Mouse (Mus musculus) CH12.LX (cell line): ENCODE measurements around the gene Rpa2. TPM values are rescaled to one million over a fixed set of nuclear protein-coding genes. Genes with fewer than 3 reads are reported as not detected.

Source experiments
- DNase-seq: peaks from one replicate; pipeline ENCODE4 v3.0.0-alpha.2; 2013; ENCODE audit errors: extremely low read depth
- H3K27ac ChIP-seq: 2 replicates; pipeline ENCODE4 v1.5.1; 2012; ENCODE audit warnings: low read depth, mild to moderate bottlenecking, control low read depth, moderate library complexity; ENCODE audit not compliant: insufficient read depth
- H3K27me3 ChIP-seq: replicated peaks from 2 replicates; pipeline ENCODE3; 2012; ENCODE audit warnings: inconsistent platforms
- H3K36me3 ChIP-seq, 2 experiments: replicated peaks in 1 of 2; 2 replicates each; pipeline versions ENCODE3 to v1.6.1; 2012; ENCODE audit warnings: inconsistent platforms in 1 of 2, low read length in 1 of 2, mild to moderate bottlenecking in 1 of 2, mixed read lengths in 1 of 2, moderate library complexity in 1 of 2; ENCODE audit not compliant: control insufficient read depth in 1 of 2, insufficient read depth in 1 of 2
- H3K4me1 ChIP-seq, 2 experiments: 2 replicates each; pipeline ENCODE4 v1.6.1; 2012; ENCODE audit warnings: inconsistent platforms in 1 of 2, moderate library complexity in 1 of 2; ENCODE audit not compliant: insufficient read depth in 2 of 2, control insufficient read depth in 1 of 2
- H3K4me2 ChIP-seq: 2 replicates; pipeline ENCODE4 v1.6.1; 2012; ENCODE audit warnings: low read depth, mild to moderate bottlenecking, control low read depth; ENCODE audit not compliant: poor library complexity, insufficient read depth, severe bottlenecking
- H3K4me3 ChIP-seq, 3 experiments: fragments of 150-350 bp in 1 of 3; sonication (generic) in 1 of 3; replicated peaks in 1 of 3; 2 replicates each; pipeline versions ENCODE3 to v1.5.1; 2011 to 2012; ENCODE audit warnings: low read depth in 2 of 3, low read length in 2 of 3, mild to moderate bottlenecking in 2 of 3, moderate library complexity in 2 of 3, control low read depth in 1 of 3, improper control_type of control experiment in 1 of 3, inconsistent platforms in 1 of 3, mixed read lengths in 1 of 3; ENCODE audit not compliant: poor library complexity in 1 of 3
- H3K79me2 ChIP-seq: replicated peaks from 2 replicates; pipeline ENCODE4 v1.6.1; 2012; ENCODE audit warnings: mild to moderate bottlenecking, moderate library complexity; ENCODE audit not compliant: control insufficient read depth, poor library complexity, insufficient read depth, severe bottlenecking; ENCODE audit errors: extremely low read depth
- H3K9ac ChIP-seq: 2 replicates; pipeline ENCODE4 v1.6.1; 2012; ENCODE audit warnings: low read depth, mild to moderate bottlenecking, control low read depth, moderate library complexity; ENCODE audit not compliant: insufficient read depth
- H3K9me3 ChIP-seq: replicated peaks from 2 replicates; pipeline ENCODE3; 2012; ENCODE audit warnings: low read length, inconsistent platforms, mixed read lengths
- BHLHE40 ChIP-seq: IDR thresholded peaks from 2 replicates; pipeline ENCODE4 v1.6.1; 2011; ENCODE audit warnings: mild to moderate bottlenecking, low read depth, low read length, improper control_type of control experiment
- CHD1 ChIP-seq: IDR thresholded peaks from 2 replicates; pipeline ENCODE4 v1.6.1; 2012; ENCODE audit warnings: low read depth, low read length, improper control_type of control experiment, inconsistent platforms
- CHD2 ChIP-seq: IDR thresholded peaks from 2 replicates; pipeline ENCODE4 v1.6.1; 2011; ENCODE audit warnings: low read length, improper control_type of control experiment
- CTCF ChIP-seq, 2 experiments: IDR thresholded peaks in 1 of 2; conservative IDR thresholded peaks in 1 of 2; 2 replicates each; pipeline ENCODE4 v1.5.1; 2011 to 2012; ENCODE audit warnings: low read depth in 2 of 2, low read length in 2 of 2, improper control_type of control experiment in 1 of 2, inconsistent platforms in 1 of 2, mild to moderate bottlenecking in 1 of 2, moderate library complexity in 1 of 2
- E2F4 ChIP-seq: IDR thresholded peaks from 2 replicates; pipeline ENCODE4 v1.6.1; 2011; ENCODE audit warnings: low read depth, low read length, improper control_type of control experiment; ENCODE audit not compliant: insufficient replicate concordance
- ELF1 ChIP-seq: IDR thresholded peaks from 2 replicates; pipeline ENCODE4 v1.6.1; 2014; ENCODE audit warnings: low read depth, mild to moderate bottlenecking, inconsistent platforms, low read length, improper control_type of control experiment
- EP300 ChIP-seq: IDR thresholded peaks from 2 replicates; pipeline ENCODE4 v1.6.1; 2011; ENCODE audit warnings: low read length, improper control_type of control experiment
- ETS1 ChIP-seq: conservative IDR thresholded peaks from 2 replicates; pipeline ENCODE4 v1.6.1; 2012; ENCODE audit warnings: low read depth, mild to moderate bottlenecking, inconsistent platforms, low read length, improper control_type of control experiment, moderate library complexity
- GABPA ChIP-seq: IDR thresholded peaks from 2 replicates; pipeline ENCODE4 v1.6.1; 2012; ENCODE audit warnings: low read depth, low read length, improper control_type of control experiment, inconsistent platforms; ENCODE audit not compliant: insufficient replicate concordance
- HCFC1 ChIP-seq: IDR thresholded peaks from 2 replicates; pipeline ENCODE4 v1.6.1; 2012; ENCODE audit warnings: low read depth, mild to moderate bottlenecking, inconsistent platforms, low read length, improper control_type of control experiment
- IRF4 ChIP-seq: IDR thresholded peaks from 2 replicates; pipeline ENCODE4 v1.6.1; 2014; ENCODE audit warnings: low read depth, mild to moderate bottlenecking, inconsistent platforms, low read length, improper control_type of control experiment
- JUN ChIP-seq: IDR thresholded peaks from 2 replicates; pipeline ENCODE4 v1.6.1; 2011; ENCODE audit warnings: low read depth, mild to moderate bottlenecking, low read length, improper control_type of control experiment, moderate library complexity; ENCODE audit not compliant: insufficient read depth
- JUND ChIP-seq: conservative IDR thresholded peaks from 2 replicates; pipeline ENCODE4 v1.6.1; 2011; ENCODE audit warnings: low read depth, low read length, improper control_type of control experiment
- KAT2A ChIP-seq: IDR thresholded peaks from 2 replicates; pipeline ENCODE4 v1.6.1; 2012; ENCODE audit warnings: low read length, improper control_type of control experiment, inconsistent platforms; ENCODE audit not compliant: insufficient replicate concordance
- MAFK ChIP-seq: IDR thresholded peaks from 2 replicates; pipeline ENCODE4 v1.6.1; 2011; ENCODE audit warnings: low read length, improper control_type of control experiment; ENCODE audit not compliant: insufficient replicate concordance
- MAX ChIP-seq: IDR thresholded peaks from 2 replicates; pipeline ENCODE4 v1.6.1; 2011; ENCODE audit warnings: low read length, improper control_type of control experiment
- MAZ ChIP-seq: IDR thresholded peaks from 2 replicates; pipeline ENCODE4 v1.6.1; 2012; ENCODE audit warnings: low read depth, mild to moderate bottlenecking, inconsistent platforms, low read length, improper control_type of control experiment, moderate library complexity
- MEF2A ChIP-seq: IDR thresholded peaks from 2 replicates; pipeline ENCODE4 v1.6.1; 2014; ENCODE audit warnings: low read depth, mild to moderate bottlenecking, inconsistent platforms, low read length, improper control_type of control experiment, borderline replicate concordance
- MXI1 ChIP-seq: IDR thresholded peaks from 2 replicates; pipeline ENCODE4 v1.6.1; 2011; ENCODE audit warnings: mild to moderate bottlenecking, low read depth, low read length, improper control_type of control experiment
- MYC ChIP-seq: IDR thresholded peaks from 2 replicates; pipeline ENCODE4 v1.6.1; 2011; ENCODE audit warnings: low read depth, mild to moderate bottlenecking, improper control_type of control experiment, low read length
- NELFE ChIP-seq: IDR thresholded peaks from 2 replicates; pipeline ENCODE4 v1.6.1; 2011; ENCODE audit warnings: low read depth, low read length, improper control_type of control experiment
- NRF1 ChIP-seq: IDR thresholded peaks from 2 replicates; pipeline ENCODE4 v1.6.1; 2014; ENCODE audit warnings: low read depth, mild to moderate bottlenecking, inconsistent platforms, low read length, improper control_type of control experiment, moderate library complexity
- PAX5 ChIP-seq: IDR thresholded peaks from 2 replicates; pipeline ENCODE4 v1.6.1; 2012; ENCODE audit warnings: low read length, inconsistent platforms, mixed read lengths
- POLR2A ChIP-seq: IDR thresholded peaks from 2 replicates; pipeline ENCODE4 v1.6.1; 2011; ENCODE audit warnings: low read depth, mild to moderate bottlenecking, improper control_type of control experiment, low read length
- POLR2AphosphoS2 ChIP-seq: IDR thresholded peaks from 2 replicates; pipeline ENCODE4 v1.6.1; 2011; ENCODE audit warnings: low read depth, low read length, improper control_type of control experiment
- RAD21 ChIP-seq: IDR thresholded peaks from 2 replicates; pipeline ENCODE4 v1.6.1; 2011; ENCODE audit warnings: low read depth, mild to moderate bottlenecking, low read length, improper control_type of control experiment, moderate library complexity
- RCOR1 ChIP-seq: conservative IDR thresholded peaks from 2 replicates; pipeline ENCODE4 v1.6.1; 2012; ENCODE audit warnings: low read depth, mild to moderate bottlenecking, inconsistent platforms, low read length, improper control_type of control experiment
- SIN3A ChIP-seq: IDR thresholded peaks from 2 replicates; pipeline ENCODE4 v1.6.1; 2012; ENCODE audit warnings: low read length, improper control_type of control experiment, inconsistent platforms
- SMC3 ChIP-seq: IDR thresholded peaks from 2 replicates; pipeline ENCODE4 v1.6.1; 2011; ENCODE audit warnings: low read depth, low read length, improper control_type of control experiment
- TBP ChIP-seq: conservative IDR thresholded peaks from 2 replicates; pipeline ENCODE4 v1.6.1; 2011; ENCODE audit warnings: low read depth, low read length, improper control_type of control experiment
- TCF12 ChIP-seq: IDR thresholded peaks from 2 replicates; pipeline ENCODE4 v1.6.1; 2014; ENCODE audit warnings: low read depth, mild to moderate bottlenecking, inconsistent platforms, low read length, improper control_type of control experiment
- UBTF ChIP-seq: IDR thresholded peaks from 2 replicates; pipeline ENCODE4 v1.6.1; 2012; ENCODE audit warnings: low read depth, mild to moderate bottlenecking, inconsistent platforms, low read length, improper control_type of control experiment, moderate library complexity
- USF1 ChIP-seq: IDR thresholded peaks from 2 replicates; pipeline ENCODE4 v1.6.1; 2014; ENCODE audit warnings: low read depth, mild to moderate bottlenecking, inconsistent platforms, low read length, improper control_type of control experiment
- ZC3H11A ChIP-seq: IDR thresholded peaks from 2 replicates; pipeline ENCODE4 v1.6.1; 2012; ENCODE audit warnings: low read depth, mild to moderate bottlenecking, inconsistent platforms, low read length, improper control_type of control experiment
- ZKSCAN1 ChIP-seq: IDR thresholded peaks from 2 replicates; pipeline ENCODE4 v1.6.1; 2012; ENCODE audit warnings: low read depth, inconsistent platforms, low read length, improper control_type of control experiment, borderline replicate concordance
- ZMIZ1 ChIP-seq: IDR thresholded peaks from 2 replicates; pipeline ENCODE4 v1.6.1; 2012; ENCODE audit warnings: low read depth, mild to moderate bottlenecking, inconsistent platforms, low read length, improper control_type of control experiment
- ZNF384 ChIP-seq: IDR thresholded peaks from 2 replicates; pipeline ENCODE4 v1.6.1; 2012; ENCODE audit warnings: low read depth, low read length, improper control_type of control experiment, inconsistent platforms
- dilution Hi-C: fragments of 300-500 bp; cut with MboI; formaldehyde crosslinking; loops from 2 replicates; pipeline ENCODE4 v1.14.3; 2020; ENCODE audit warnings: low sequenced_read_pairs; ENCODE audit not compliant: extremely low pct_unique_long_range_greater_than_20kb, extremely low pct_ligation_motif_present
- in situ Hi-C: fragments of 300-500 bp; cut with MboI; formaldehyde crosslinking; loops from 3 replicates; pipeline ENCODE4 v1.14.3; 2019; ENCODE audit warnings: low sequenced_read_pairs, low pct_ligation_motif_present, low pct_unique_long_range_greater_than_20kb, mixed read lengths
- polyA plus RNA-seq: library from polyadenylated mRNA; unstranded; fragments of >175 nt; gene quantifications from 2 replicates; pipeline ENCODE4 v1.2.1, GENCODE M21; 2012; ENCODE audit warnings: low read depth; ENCODE audit not compliant: insufficient read length
- total RNA-seq, 2 experiments: library from RNA; depleted of rRNA; stranded (reverse); fragments of 300-350 nt in 1 of 2; fragments of >200 nt in 1 of 2; gene quantifications; 2 replicates each; pipeline ENCODE4 v1.2.3; 2012 to 2014

The Rpa2 gene
- total RNA-seq (2012; rRNA removed) (80.2 and 108 TPM in 2 replicates), total RNA-seq (2014; rRNA removed) (142 and 157 TPM in 2 replicates), polyA plus RNA-seq (97.9 and 103 TPM in 2 replicates)

- Histone ChIP-seq H3K79me2 (peaks cover 25% of the 10 kb centered on the region), H3K36me3 (peaks cover 27 to 37% of the 10 kb centered on the region in 2 experiments), H3K4me1 (peaks cover 0 to 26% of the 10 kb centered on the region in 2 experiments; a peak in 2 of 4 replicates), H3K27ac (peak within 1 kb of the TSS; percentile 34; the same call in 1 of the 2 replicates), H3K9me3 (no peaks in the 10 kb centered on the region), H3K4me2 (peak within 1 kb of the TSS; percentile 77), H3K4me3 (peak within 1 kb of the TSS; percentile 82 to 95 (median 91)), H3K27me3 (no peaks in the 10 kb centered on the region), H3K9ac (peak within 1 kb of the TSS; percentile 95)
- in situ Hi-C loops (no loop called here), dilution Hi-C loops (no loop called here)
- peak; percentile 100 for DNase-seq
- 0 out of 2 replicates have a peak, but pooled peaks have one; percentile 7 for TF ChIP-seq MAFK
- TF ChIP-seq SIN3A = peak; percentile 97
- no peak for TF ChIP-seq RAD21
- TF ChIP-seq JUND = no peak
- peak; percentile 76; the same call in 1 of the 2 replicates for TF ChIP-seq RCOR1
- peak; percentile 81 for TF ChIP-seq POLR2AphosphoS2
- peak; percentile 97 for TF ChIP-seq HCFC1
- TF ChIP-seq ZC3H11A = no peak
- TF ChIP-seq ZNF384 = peak; percentile 96
- peak; percentile 97 for TF ChIP-seq E2F4
- no peak for TF ChIP-seq PAX5
- no peak for TF ChIP-seq CHD1
- peak; percentile 67; the same call in 1 of the 2 replicates for TF ChIP-seq IRF4
- TF ChIP-seq BHLHE40 = 0 out of 2 replicates have a peak, but pooled peaks have one; percentile 3
- TF ChIP-seq UBTF = no peak
- peak; percentile 94 for TF ChIP-seq MXI1
- no peak for TF ChIP-seq SMC3
- TF ChIP-seq ZKSCAN1 = no peak
- TF ChIP-seq MAZ = peak; percentile 93; the same call in 1 of the 2 replicates
- TF ChIP-seq NRF1 = peak; percentile 71
- TF ChIP-seq CTCF (conservative IDR thresholded peaks at IDR 0.05 in 1 of 2, IDR thresholded peaks at IDR 0.05 in 1 of 2; ENCODE audit: low read depth in 2 of 2, low read length in 2 of 2) = no peak
- peak; percentile 96 for TF ChIP-seq ELF1
- no peak for TF ChIP-seq EP300
- peak; percentile 94 for TF ChIP-seq CHD2
- TF ChIP-seq MEF2A = peak; percentile 66
- peak; percentile 93 for TF ChIP-seq MYC
- no peak; the same call in 1 of the 2 replicates for TF ChIP-seq GABPA
- no peak for TF ChIP-seq JUN
- TF ChIP-seq TBP = peak; percentile 78
- peak; percentile 80 for TF ChIP-seq NELFE
- TF ChIP-seq POLR2A = peak; percentile 90
- TF ChIP-seq KAT2A = peak; percentile 93; the same call in 1 of the 2 replicates
- TF ChIP-seq ETS1 = no peak; the same call in 1 of the 2 replicates
- TF ChIP-seq MAX = peak; percentile 95
- peak; percentile 43; the same call in 1 of the 2 replicates for TF ChIP-seq ZMIZ1
- no peak for TF ChIP-seq USF1
- TF ChIP-seq TCF12 = peak; percentile 32; the same call in 1 of the 2 replicates
Observed at GRCm38 (mm10) chr4:132767914-132768876, at the start of gene Rpa2. Gene Rpa2, plus strand, starts transcription at chr4:132768332.
